Mouse (Mus musculus) brain, embryonic 14.5 days (tissue): Measurements from ENCODE around the gene Cep112. TPM values are rescaled to one million over a fixed set of nuclear protein-coding genes. Genes with fewer than 3 reads are reported as not detected.

ENCODE experiments used
- DNase-seq: peaks from one replicate; pipeline ENCODE4 v3.0.0-alpha.2; 2011; ENCODE audit warnings: low read depth
- CTCF ChIP-seq: fragments of 200-500 bp; IDR thresholded peaks from 2 replicates; pipeline ENCODE4 v1.5.1; 2012; ENCODE audit warnings: inconsistent platforms, mild to moderate bottlenecking, moderate library complexity, borderline replicate concordance; ENCODE audit not compliant: insufficient read depth, insufficient read length; ENCODE audit errors: extremely low read depth
- POLR2A ChIP-seq: fragments of 200-500 bp; IDR thresholded peaks from 2 replicates; pipeline ENCODE4 v1.6.1; 2012; ENCODE audit warnings: mild to moderate bottlenecking, inconsistent platforms, borderline replicate concordance; ENCODE audit not compliant: poor library complexity, insufficient read depth, insufficient read length, severe bottlenecking; ENCODE audit errors: extremely low read depth
- polyA plus RNA-seq: library from polyadenylated mRNA; depleted of rRNA; stranded (reverse); fragments of >200 nt; gene quantifications from 2 replicates; pipeline ENCODE4 v1.2.3, GENCODE M21; 2012

Gene Cep112
- polyA plus RNA-seq, 1 experiment: 13.3 TPM

- no peak for DNase-seq
- no peak for TF ChIP-seq CTCF
- no peak for TF ChIP-seq POLR2A
Measured at GRCm38 (mm10) chr11:108476226-108476625, 51.2 kb downstream of the Cep112 start.

GRCm38 (mm10) chr11:108483976-108484375, 59.0 kb downstream of the Cep112 start:
- TF ChIP-seq POLR2A (no peak), CTCF (no peak)
- DNase-seq: no peak

- no peak for DNase-seq
- TF ChIP-seq POLR2A (no peak), CTCF (no peak)
Measured at GRCm38 (mm10) chr11:108488256-108488655, 63.3 kb downstream of the Cep112 start.

- no peak for DNase-seq
- TF ChIP-seq POLR2A (no peak), CTCF (no peak)
Measured at GRCm38 (mm10) chr11:108489863-108490262, 64.9 kb downstream of the Cep112 start.

- TF ChIP-seq CTCF: no peak
- TF ChIP-seq POLR2A: no peak
Measured at GRCm38 (mm10) chr11:108508190-108508589, 83.2 kb downstream of the Cep112 start.

GRCm38 (mm10) chr11:108527725-108528363, 102.9 kb downstream of the Cep112 start:
- TF ChIP-seq CTCF: no peak
- no peak for TF ChIP-seq POLR2A
- peak; percentile 17 for DNase-seq

More at GRCm38 (mm10) chr11:108508190-108508589, 83.2 kb downstream of the Cep112 start:
- DNase-seq: no peak

GRCm38 (mm10) chr11:108532901-108533300, 107.9 kb downstream of the Cep112 start:
- DNase-seq: no peak
- TF ChIP-seq POLR2A (no peak), CTCF (no peak)

GRCm38 (mm10) chr11:108534014-108534413, 109.0 kb downstream of the Cep112 start:
- no peak for TF ChIP-seq POLR2A
- DNase-seq: no peak

- peak; percentile 44 for DNase-seq
- TF ChIP-seq CTCF (no peak), POLR2A (no peak)
Measured at GRCm38 (mm10) chr11:108552997-108553622, 128.1 kb downstream of the Cep112 start.

- TF ChIP-seq POLR2A (no peak), CTCF (no peak)
- no peak for DNase-seq
Measured at GRCm38 (mm10) chr11:108553881-108554280, 128.9 kb downstream of the Cep112 start.

- TF ChIP-seq CTCF (no peak), POLR2A (no peak)
- peak; percentile 74 for DNase-seq
Measured at GRCm38 (mm10) chr11:108558544-108558943, 133.6 kb downstream of the Cep112 start.

- peak; percentile 70 for DNase-seq
- TF ChIP-seq CTCF (no peak), POLR2A (no peak)
Measured at GRCm38 (mm10) chr11:108559506-108559905, 134.5 kb downstream of the Cep112 start.

- TF ChIP-seq POLR2A: no peak
- TF ChIP-seq CTCF: no peak
- peak; percentile 94 for DNase-seq
Measured at GRCm38 (mm10) chr11:108562076-108562475, 137.1 kb downstream of the Cep112 start.
